Mouse (Mus musculus) neutrophil, adult 83 days (primary cell): ENCODE measurements around the gene Gm2174. TPM values are rescaled to one million over a fixed set of nuclear protein-coding genes. Genes with fewer than 3 reads are reported as not detected.

Experiments used
- total RNA-seq, 2 experiments: library from RNA; stranded (reverse); gene quantifications; one replicate each; pipeline ENCODE4 v1.2.4; 2023

Gene Gm2174
- total RNA-seq: not detected

DNA sequence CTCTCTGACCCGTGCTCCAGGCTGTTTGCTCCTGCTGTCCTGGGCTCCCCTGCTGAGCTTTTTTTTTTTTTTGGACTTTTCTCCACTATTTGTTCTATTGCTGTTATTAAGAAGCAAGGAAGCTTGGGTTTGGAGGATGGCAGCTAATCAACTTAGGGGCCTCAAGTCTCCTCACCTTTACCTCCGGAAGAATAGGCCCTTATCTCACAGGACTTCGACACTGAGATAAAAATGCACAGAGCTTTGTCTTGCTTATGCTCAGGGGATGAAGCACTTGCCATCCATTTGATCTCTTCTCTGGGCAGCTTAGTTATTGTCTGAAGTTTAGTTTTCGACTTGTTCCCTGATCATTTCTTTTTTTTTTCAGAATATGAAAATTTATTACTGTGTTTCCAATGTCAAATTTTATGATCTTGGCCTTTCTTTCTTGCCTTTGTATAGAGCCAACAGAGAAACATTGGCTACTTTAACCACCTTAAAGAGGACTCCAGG lies at the start of gene Gm2174:
Gm2174 (plus strand) TSS at position 442 of the 492 bp plus-strand sequence.

GRCm38 (mm10) chrX:56454671-56455371 lies 7.1 kb downstream of the Gm2174 start, which contains the start of gene Ints6l:
Ints6l (plus strand) TSS chrX:56454857.

Other genes starting within 250 kb of the Gm2174 start
- not detected for gene Gm773, start 235.1 kb upstream of the Gm2174 start, total RNA-seq
- under 1 TPM in 1 of 2 experiments, not detected in 1; 0.61 TPM for gene Zfp449, start 101.6 kb upstream of the Gm2174 start, total RNA-seq
- under 1 TPM in 1 of 2 experiments, not detected in 1; 0.13 TPM for gene Smim10l2a, start 73.4 kb upstream of the Gm2174 start, total RNA-seq
- 10 to 100 TPM; 96.7 to 98.2 TPM for gene Ints6l, start 6.9 kb downstream of the Gm2174 start, total RNA-seq
- not detected for gene Gm10477, start 76.8 kb downstream of the Gm2174 start, total RNA-seq
- not detected for gene Gm648, start 101.6 kb downstream of the Gm2174 start, total RNA-seq
- gene Mmgt1, start 150.1 kb downstream of the Gm2174 start, total RNA-seq: 10 to 100 TPM in 1 of 2 experiments, 1 to 10 TPM in 1; 9.7 to 12.2 TPM
- gene Slc9a6, start 161.8 kb downstream of the Gm2174 start, total RNA-seq: 10 to 100 TPM; 10.0 to 11.2 TPM